Mouse (Mus musculus) CD8-positive naive resting alpha-beta T cell, adult 2 months (primary cell): ENCODE measurements around the gene Srpk2.
A peak's percentile ranks its signal among the peaks of the same experiment; 100 is the strongest.
"Not testable (repeated sequence)": the region's sequence is repeated elsewhere in the genome, so short reads cannot be mapped to it uniquely, and the experiment has no call there.

ENCODE experiments used
- DNase-seq, 2 experiments: peaks; one replicate each; pipeline ENCODE4 v3.0.0; 2022; ENCODE audit warnings: low read depth in 2 of 2, low spot score in 2 of 2

Srpk2 gene

DNA sequence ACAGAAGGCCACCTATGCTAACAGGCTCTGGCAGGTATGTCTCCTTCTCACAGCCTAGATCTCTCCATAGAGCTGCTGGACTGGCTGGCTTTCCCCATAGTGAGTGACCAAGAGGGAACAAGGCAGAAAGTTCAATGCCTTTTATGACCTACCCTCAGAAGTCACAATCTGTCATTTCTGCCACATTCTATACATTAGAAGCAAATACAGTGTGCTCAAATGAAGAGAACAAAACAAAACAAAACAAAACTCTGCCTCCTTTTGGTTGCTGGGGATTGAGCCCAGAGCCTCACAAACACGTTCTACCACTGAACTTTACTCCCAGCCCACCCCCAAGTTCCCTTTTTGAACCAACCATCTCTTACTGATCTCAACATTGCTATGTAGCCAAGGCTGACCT, at the start of gene Srpk2:
TSS of gene Srpk2 (minus strand) at position 101 of the 400 bp plus-strand sequence.
- DNase-seq = no peak

DNA sequence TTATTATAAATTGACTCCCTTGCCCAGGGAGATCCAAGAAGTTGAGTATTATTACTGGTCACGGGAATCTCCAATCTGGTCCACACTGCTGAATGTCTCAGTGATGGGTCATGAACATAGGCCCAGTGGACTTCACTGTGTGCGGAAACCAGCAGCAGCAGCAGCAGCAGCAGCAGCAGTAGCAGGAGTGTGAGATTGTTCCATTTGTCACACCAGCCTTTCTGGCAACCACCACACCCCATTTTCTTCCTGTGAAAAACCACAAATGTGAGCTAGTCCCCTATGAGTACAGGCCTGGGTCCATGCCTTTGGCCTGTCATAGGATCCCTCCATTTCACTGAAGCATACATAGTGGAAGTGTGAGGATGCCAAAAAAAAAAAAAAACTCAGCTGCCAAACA, 37.5 kb upstream of the Srpk2 start:
- no peak for DNase-seq

DNA sequence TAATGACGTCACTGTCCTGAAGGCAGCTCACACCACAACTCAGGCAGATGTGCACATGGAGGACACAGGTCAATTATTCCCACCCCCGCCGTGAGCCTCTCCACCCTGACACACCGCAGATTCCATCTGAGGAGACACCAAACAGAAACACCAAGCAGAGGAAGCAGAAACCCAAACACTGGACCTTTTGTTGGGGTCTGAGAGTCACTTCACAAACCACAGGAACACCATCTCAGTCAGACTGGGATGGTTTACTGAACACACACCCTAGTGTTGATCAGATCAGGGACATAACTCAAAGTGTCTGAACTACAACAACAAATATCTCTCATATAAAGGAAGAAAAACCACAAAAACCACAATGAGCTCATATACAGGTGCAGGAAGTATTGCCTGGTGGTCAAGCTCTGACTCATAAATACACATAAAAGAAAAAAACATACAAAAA, 34.5 kb upstream of the Srpk2 start:
- peak; percentile 20 to 44 for DNase-seq

DNA sequence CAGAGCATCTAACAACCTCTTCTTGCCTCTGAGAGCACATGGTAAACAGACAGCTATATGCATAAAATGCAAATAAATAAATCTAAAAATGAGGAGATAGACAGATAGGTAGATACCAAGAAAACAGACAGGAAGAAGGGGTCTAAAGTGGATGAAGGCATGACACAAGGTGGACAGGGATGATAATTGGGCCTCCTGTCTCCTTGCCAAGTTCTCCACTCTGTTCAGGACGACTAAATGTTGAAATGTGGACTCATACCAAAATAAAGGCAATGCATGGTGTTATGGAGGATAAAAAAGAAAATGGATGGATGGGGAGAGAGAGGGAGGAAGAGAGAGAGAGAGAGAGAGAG, 33.7 kb upstream of the Srpk2 start:
- no peak for DNase-seq

DNA sequence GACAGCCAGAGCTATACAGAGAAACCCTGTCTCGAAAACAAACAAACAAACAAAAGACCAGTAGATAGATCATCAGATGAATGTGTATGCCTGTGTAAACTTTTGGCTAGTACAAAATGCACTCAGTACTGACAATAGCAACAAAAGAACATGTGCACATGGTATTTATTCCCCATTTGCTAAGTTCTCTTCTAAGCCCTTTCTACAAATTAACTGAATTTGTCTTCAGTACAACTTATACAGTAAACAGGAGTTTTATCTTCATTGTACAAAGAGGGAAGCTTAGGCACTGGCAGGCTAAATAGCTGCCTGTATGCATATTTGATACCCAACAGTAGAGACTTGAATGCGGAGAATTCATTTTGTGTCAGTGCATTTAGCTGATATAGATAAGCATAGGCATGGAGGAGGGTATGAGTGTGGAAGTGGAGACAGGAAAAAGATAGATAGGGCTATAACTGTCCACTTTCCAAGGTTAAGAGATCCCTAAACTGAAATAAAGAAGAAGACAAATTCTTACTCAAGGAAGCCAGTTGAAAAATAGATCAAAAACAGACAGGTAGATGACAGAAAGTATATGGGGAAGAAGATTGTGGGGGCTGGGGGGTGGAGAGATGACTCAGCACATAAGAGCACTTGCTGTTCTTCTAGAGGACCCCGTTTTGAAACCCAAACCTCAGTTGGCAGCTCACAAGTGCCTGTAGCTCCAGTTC, 33.2 kb upstream of the Srpk2 start:
- no peak for DNase-seq

DNA sequence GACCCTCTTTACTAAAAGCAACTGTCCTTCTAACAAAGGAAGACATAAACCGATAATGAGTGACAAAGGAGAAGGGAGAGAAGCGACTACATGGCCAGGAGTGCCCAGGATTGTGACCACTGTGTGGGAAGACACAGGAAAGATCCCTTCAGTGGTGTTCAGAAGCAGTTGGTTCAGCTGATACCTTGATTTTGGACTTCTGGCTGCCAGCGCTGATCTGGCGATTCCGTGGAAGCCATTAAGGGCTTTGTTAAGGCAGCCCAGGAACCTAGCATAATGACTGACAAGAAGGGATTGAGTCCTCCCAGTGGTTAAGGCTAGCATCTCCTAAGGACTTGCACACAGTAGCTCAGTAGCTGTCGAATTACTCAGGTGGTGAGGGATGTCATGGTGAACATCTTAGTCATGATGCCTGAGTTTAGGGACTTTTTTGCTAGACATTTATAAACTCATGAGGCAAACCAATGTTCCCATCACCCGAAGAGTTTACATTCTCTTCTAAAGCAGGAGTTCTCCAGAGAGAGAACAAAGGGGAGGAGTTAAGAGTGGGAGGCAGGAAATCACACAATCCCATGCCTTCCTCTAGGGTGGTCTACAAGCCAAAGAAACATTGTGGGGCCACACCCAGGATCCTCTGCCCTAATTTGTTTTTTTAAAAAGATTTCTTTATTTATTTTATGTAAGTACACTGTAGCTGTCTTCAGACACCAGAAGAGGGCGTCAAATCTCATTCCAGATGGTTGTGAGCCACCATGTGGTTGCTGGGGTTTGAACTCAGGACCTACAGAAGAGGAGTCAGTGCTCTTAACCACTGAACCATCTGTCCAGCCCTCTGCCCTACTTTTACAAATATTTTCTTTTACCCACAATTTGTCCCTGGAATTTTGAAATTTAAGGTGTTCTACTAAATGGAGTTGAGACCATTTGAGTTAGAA, 29.3 kb upstream of the Srpk2 start:
- no peak for DNase-seq

DNA sequence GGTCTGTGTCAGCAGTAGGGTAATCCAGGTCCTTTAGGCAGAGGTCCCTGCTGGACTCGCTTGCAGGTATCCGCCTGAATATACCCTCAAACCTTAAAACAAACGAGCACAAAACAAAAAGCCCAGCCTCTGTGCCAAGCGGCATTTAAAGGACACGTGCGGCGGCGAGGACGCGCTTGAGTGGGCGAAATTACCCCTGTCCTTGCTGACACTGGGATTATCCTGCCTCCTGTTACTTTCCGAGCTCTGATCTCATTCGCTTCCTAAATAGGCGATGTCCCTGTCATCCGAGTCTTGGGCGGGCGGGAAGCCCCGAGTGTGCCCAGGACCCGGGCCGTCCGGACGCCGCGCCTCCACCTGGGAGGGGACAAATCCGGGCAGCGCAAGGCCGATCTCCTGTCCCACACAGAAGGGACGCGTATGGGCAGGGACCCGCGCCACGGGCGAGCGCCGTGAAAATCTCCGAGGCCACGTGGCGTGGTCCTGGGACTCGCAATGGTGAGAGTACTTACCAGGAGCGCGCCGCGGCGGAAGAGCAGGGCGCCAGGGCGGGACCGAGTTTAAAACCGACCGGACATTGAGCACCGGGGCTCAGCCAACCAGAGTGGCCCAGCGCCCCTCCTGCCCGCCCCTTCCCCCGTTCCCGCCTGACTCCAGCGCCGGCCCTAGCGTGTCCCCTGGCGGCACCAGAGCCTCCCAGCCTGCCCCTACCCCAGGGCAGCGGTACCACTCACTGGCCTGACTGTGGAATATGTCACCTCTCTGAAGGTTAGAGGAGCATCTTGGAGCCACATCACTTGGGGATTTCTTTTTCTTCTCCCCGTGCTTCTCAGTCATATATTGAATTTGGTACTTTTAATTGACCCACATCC, 27.9 kb upstream of the Srpk2 start:
- peak; percentile 68 to 73 for DNase-seq

DNA sequence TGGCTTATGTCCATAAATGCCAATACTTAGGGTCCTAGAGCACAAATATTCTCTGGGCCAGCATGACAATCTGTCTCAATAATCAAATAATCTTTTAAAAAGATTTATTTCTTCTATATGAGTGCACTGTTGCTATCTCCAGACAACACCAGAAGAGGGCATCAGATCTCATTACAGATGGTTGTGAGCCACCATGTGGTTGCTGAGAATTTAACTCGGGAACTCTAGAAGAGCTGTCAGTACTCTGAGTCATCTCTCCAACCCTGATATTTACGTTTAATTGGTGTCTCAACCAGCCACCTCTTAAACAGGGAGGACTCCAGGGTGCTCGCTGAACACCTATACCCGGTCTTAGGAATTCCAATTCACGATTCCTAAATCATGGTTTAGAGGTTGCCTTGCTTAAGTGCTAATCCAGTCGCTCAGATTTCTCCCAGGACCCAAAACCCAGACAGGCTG, 27.3 kb upstream of the Srpk2 start:
- DNase-seq = peak; percentile 13 to 32

DNA sequence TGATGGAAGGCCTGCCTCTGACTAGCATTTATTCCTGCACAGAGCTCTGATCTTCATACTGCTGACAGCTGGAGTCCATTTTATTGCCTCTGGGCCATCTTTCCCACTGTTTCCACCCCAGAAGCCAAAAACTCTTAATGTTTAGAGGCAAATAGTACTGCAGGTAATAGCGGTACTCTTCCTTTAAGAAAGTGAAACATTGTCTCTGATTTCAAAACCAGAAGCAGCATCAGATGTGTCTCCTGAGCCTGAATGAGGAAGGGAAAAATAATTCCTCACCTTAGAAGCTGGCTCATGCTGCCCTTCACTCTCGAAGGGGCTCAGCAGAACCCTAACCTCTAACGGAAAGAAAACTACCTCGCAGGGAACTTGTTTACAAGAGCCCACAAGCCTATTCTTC, 26.8 kb upstream of the Srpk2 start:
- DNase-seq = no peak

DNA sequence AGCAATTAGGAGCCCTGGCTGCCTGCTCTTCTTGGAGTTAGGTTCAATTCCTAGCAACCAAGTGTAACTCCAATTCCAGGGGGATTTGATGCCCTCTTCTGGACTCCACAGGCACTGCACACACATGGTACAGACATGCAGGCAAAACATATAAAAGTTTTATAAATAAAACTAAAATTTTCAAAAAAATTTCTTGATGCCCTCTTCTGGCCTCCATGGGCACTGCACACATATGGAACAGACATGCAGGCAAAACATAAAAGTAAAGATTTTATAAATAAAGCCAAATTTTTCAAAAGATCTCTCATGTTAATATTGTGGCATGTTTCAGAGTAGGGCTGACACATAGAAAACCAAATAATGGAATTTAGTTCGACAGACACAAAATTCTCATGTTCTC, 25.2 kb upstream of the Srpk2 start:
- DNase-seq = peak in 1 of 2 experiments; percentile 15

DNA sequence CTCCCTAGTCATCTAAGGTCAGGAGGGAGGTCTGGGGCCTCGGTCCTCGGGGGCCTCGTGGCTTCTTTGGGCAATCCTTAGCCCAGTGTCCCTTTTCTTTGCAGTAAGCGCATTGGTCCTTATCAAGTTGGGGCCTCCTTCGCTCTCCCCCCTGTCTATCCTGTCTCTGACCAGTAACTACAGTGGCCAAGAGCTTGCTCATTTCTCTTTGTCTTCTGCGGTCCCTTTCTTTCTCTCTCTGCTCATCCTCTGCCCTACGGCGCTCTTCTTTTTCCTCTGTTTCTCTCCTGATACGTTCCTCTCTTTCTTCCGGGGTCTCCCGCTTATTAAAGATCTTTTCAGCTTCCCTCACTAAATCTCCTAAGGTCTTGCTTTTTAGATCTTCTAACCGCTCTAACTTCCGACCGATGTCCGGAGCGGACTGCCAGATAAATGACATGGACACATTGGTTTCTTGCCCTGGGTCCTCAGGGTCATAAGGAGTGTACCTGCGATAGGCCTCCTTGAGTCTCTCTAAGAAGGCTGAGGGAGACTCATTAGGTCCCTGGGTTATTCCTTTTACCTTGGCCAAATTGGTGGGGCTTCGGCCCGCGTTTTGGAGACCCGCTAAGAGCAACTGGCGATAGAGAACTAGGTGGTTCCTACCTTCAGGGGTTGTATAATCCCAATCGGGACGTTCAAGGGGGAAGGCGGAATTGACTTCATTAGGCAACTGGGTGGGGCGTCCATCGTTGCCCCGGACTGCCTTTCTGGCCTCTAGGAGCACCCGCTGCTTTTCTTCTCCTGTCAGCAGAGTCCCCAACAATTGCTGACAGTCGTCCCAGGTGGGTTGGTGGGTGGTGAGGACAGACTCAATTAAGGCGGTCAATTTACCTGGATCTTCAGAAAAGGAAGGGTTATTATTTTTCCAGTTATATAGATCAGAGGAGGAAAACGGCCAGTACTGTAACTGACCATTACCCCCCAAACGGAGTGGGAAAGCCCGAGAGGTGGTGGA, 22.5 kb upstream of the Srpk2 start:
- DNase-seq = not testable (repeated sequence)

DNA sequence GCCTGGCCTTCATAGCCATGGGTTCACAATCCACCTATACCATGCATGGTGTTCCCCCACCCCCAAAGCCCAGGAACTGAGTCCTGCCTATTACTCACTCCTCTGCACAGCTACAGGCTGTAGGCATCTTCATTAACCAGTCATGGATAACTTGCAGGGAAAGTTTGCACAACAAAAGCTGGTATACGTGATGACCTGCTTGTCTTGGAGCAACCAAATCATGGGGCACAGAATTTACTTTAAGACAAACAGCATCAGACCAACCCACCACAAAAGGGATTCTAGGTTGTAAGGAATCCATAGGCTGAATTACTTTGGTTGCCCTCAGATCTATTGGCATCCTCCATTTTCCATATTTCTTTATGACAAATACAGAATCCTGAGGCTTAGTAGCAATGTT, 13.0 kb upstream of the Srpk2 start:
- DNase-seq = no peak

DNA sequence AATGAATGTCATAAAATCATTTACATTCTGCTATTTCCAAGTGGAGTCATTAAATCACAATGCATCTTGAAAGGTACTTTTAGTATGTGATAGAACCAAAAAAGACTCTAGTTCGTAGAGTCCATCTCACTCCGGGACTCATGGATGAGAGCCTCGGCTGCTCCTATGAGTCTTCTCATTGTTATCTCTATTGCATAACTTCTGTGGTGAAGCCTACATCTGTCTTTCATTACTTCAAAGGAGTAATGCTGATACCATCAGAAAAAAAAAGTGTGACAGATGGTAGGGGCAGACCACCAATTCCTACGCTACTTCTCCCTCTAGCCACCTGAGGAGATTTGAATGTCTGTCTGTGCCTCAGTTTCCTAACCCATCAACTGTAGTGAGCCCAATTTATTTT, 986 bp downstream of the Srpk2 start:
- no peak for DNase-seq

DNA sequence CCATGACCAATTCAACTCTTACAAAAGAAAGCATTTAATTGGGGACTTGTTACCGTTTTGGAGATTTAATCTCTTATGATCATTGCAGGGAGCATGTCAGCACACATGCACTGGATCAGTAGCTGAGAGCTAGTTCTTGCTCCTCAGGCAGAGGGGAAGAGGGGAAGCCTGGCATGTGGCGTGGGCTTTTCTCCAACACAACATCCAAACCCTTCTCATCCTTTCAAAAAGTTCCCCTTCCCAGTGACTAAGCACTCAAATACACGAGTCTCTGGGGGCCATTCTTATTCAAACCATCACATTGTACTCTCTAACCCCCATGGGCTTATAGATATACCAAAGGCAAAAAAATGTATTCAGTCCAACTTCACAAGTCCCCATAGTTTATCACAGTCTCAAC, 5.4 kb downstream of the Srpk2 start:
- DNase-seq = no peak

DNA sequence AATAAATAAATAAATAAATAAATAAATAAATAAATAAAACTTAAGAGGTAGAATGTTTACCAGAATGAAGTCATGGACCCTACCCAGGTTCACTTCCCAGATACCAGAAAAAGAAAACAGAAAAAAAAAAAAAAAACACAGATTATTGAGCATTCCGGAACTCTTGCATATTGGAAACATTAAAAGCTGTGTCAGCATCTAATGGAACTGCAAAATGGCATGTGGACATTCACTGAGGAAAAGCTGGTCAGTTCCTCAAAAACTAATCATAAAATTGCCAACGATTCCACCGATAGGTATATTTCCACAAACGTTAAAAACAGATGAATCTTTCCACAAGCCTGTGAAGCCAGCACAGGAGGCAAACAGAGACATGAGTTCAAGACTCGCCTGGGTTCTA, 6.5 kb downstream of the Srpk2 start:
- no peak for DNase-seq

DNA sequence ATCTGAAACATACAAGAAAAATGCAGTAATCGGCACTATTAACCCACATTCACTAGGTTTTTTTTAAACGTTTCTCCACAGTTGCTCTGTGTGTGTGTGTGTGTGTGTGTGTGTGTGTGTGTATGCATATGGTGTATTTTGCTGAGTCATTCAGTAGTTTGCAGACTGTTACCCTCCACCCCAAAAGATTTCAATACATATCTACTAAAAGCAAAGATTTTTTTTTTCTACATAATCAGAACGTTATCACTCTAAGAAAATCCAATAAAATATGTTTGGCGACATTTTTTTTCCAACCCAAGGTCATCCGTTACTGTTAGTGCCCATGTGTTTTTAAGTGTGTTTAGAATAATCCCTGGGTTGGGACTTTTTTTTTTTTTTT, 7.4 kb downstream of the Srpk2 start:
- DNase-seq = no peak

DNA sequence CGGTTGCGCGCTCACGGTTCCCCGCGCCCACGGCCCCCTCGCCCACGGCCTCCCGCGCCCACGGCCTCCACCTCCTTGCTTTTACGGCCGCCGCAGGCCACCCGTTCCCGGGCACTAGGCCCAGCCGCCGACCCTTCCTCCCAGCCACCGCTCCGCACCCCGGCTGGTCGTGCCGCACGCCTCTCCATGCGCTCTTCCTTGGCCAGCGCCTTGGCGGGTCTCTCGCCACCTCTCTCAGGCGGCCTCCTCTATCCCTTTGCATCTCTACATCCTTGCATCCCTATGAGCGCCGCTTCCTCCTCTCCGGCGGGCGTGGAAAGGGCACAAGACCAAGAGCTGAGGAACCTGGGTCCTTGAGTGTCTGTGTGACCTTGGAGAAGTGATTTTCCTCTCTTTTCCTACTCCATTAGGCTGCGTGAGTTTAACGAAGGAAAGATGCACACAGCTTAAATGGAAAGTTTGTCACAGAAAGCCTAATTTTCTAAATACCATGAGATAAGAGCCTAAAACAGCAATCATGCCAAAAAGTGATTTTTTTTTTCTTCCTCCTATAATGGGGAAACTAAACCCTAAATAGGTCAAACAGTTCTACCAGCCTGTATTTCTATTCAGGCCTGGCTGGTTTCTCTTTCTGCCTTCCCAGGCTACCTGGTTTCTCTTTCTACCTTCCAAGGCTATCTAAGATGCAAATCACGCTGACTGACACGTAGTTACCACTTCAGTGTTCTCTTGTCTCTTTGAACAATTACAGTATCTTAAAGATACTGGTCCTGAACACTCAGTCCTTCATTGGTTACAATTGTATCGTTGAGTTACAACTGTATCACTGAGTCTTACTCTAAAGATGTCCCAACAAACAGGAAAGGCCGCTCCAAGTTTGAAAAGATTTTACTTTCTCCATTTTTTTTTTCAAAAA, 8.0 kb downstream of the Srpk2 start:
- no peak for DNase-seq

DNA sequence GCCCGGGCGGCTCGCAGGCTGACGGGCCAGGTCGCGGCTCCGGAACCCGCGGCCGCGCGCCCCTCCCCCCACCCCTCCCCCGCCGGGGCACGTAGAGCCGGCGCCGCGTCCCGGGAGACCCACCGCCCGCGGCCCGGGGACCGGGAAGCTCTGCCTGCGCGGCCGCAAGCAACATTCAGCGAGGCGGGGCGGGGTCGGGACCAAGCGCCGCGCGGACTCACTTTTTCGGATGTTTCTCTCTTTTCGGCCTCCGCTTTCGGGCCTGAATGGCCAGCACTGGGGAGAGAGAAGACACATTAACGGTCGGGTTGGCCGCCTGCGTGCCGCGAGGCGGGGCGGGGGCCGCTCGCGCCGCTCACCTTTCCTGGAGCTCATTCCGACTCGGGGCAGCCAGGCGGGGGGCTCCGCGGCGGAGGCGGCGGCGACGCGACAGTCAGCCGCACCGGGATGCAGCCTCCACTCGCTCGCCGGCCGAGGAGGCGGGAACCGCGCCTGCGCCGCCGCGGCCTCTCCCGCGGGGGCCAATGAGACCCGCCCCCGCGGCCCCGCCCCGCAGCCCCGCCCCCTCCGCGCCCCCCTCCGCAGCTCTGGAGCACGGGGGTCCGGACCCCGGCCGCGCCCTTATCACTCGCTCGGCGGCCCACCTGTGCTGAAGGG, 8.8 kb downstream of the Srpk2 start:
- peak; percentile 4 to 20 for DNase-seq
